Mouse (Mus musculus): ENCODE measurements around the gene Gm16867.
"Not testable (repeated sequence)": the region's sequence is repeated elsewhere in the genome, so short reads cannot be mapped to it uniquely, and the experiment has no call there.

Gene Gm16867

GRCm38 (mm10) chr14:69503174-69503573, at the start of gene Gm16867:
Gene Gm16867, minus strand, starts transcription at chr14:69503362.
- DNase-seq (ENCODE audit: low spot score): not testable (repeated sequence)

- not testable (repeated sequence) for DNase-seq (ENCODE audit: low spot score)
These were observed 44.1 kb upstream of the Gm16867 start for GRCm38 (mm10) chr14:69547310-69547709.

- not testable (repeated sequence) for DNase-seq (ENCODE audit: low spot score)
These were observed 41.9 kb upstream of the Gm16867 start for GRCm38 (mm10) chr14:69545052-69545451.

- not testable (repeated sequence) for DNase-seq (ENCODE audit: low spot score)
These were observed 40.9 kb upstream of the Gm16867 start for GRCm38 (mm10) chr14:69544033-69544432.

GRCm38 (mm10) chr14:69542695-69543094, 39.5 kb upstream of the Gm16867 start:
- not testable (repeated sequence) for DNase-seq (ENCODE audit: low spot score)

- DNase-seq (ENCODE audit: low spot score): not testable (repeated sequence)
These were observed 37.0 kb upstream of the Gm16867 start for GRCm38 (mm10) chr14:69540113-69540512.

GRCm38 (mm10) chr14:69536539-69536938, 33.4 kb upstream of the Gm16867 start:
- DNase-seq (ENCODE audit: low spot score): not testable (repeated sequence)

GRCm38 (mm10) chr14:69526202-69526601, 23.0 kb upstream of the Gm16867 start:
- not testable (repeated sequence) for DNase-seq (ENCODE audit: low spot score)

- DNase-seq (ENCODE audit: low spot score): not testable (repeated sequence)
These were observed 19.8 kb upstream of the Gm16867 start for GRCm38 (mm10) chr14:69523001-69523400.

- DNase-seq (ENCODE audit: low spot score): not testable (repeated sequence)
These were observed 17.6 kb upstream of the Gm16867 start for GRCm38 (mm10) chr14:69520810-69521209.

- DNase-seq (ENCODE audit: low spot score): not testable (repeated sequence)
These were observed 9.3 kb upstream of the Gm16867 start, which contains the start of gene Gm27179 for GRCm38 (mm10) chr14:69512449-69512848. Gene Gm27179, minus strand, starts transcription at chr14:69512549.

- not testable (repeated sequence) for DNase-seq (ENCODE audit: low spot score)
These were observed 3.8 kb upstream of the Gm16867 start for GRCm38 (mm10) chr14:69507000-69507399.

- not testable (repeated sequence) for DNase-seq (ENCODE audit: low spot score)
These were observed 567 bp downstream of the Gm16867 start for GRCm38 (mm10) chr14:69502440-69503150.

- not testable (repeated sequence) for DNase-seq (ENCODE audit: low spot score)
These were observed 6.9 kb downstream of the Gm16867 start for GRCm38 (mm10) chr14:69496259-69496658.

GRCm38 (mm10) chr14:69494946-69495345, 8.2 kb downstream of the Gm16867 start:
- not testable (repeated sequence) for DNase-seq (ENCODE audit: low spot score)

GRCm38 (mm10) chr14:69494522-69494921, 8.6 kb downstream of the Gm16867 start:
- not testable (repeated sequence) for DNase-seq (ENCODE audit: low spot score)

- DNase-seq (ENCODE audit: low spot score): not testable (repeated sequence)
These were observed 15.2 kb downstream of the Gm16867 start for GRCm38 (mm10) chr14:69488001-69488400.

GRCm38 (mm10) chr14:69485466-69486135, 17.6 kb downstream of the Gm16867 start:
- DNase-seq (ENCODE audit: low spot score): not testable (repeated sequence)

- not testable (repeated sequence) for DNase-seq (ENCODE audit: low spot score)
These were observed 29.1 kb downstream of the Gm16867 start for GRCm38 (mm10) chr14:69473941-69474646.

GRCm38 (mm10) chr14:69473322-69473721, 29.8 kb downstream of the Gm16867 start:
- not testable (repeated sequence) for DNase-seq (ENCODE audit: low spot score)

- not testable (repeated sequence) for DNase-seq (ENCODE audit: low spot score)
These were observed 32.9 kb downstream of the Gm16867 start for GRCm38 (mm10) chr14:69470122-69470708.

All from ovary, postnatal 36 days (tissue).